Mouse (Mus musculus): ENCODE data around the gene Zmynd12. TPM values are rescaled to one million over a fixed set of nuclear protein-coding genes. Genes with fewer than 3 reads are reported as not detected.

Gene Zmynd12
- polyA plus RNA-seq (2014; fragmentation: Illumina TruSeq; extraction: RNeasy Lipid Tissue Mini Kit (QIAGEN cat#74804); ENCODE audit: low read depth, low replicate concordance) = not detected

DNA sequence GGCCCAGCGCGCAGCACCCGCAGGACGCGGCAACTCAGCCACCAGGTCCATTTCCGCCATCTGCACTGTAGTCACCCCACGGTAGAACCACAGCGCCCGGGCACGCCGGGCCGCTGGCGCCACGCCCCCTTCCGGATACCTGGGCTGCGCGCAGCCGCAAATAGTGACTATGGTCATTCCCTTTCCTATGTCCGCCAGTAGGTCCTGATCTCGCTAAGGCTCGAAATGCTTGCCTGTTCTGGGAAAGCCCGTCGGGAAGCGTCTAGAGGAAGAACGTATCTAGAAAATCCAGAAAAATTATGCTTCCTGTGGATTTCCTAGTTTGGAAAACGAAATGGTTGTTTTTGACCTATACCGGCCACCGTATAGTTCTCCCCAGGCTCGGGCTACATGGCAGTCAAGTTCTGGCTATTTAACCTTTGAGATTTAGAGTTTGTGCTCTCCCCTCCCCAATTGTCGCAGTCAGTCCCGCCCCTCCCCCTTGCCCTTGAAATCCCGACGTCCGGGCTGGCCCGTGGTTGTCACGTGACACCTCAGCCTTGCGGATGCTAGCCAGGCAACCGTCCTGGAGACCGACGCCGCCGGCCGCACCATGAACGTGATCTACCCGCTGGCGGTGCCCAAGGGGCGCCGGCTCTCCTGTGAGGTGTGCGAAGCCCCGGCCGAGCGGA, at the start of gene Zmynd12, which contains the start of gene Ppcs:
TSS of gene Zmynd12 (plus strand) at position 521 of the 671 bp plus-strand sequence.
TSS of gene Ppcs (minus strand) at position 127 of the 671 bp plus-strand sequence.

DNA sequence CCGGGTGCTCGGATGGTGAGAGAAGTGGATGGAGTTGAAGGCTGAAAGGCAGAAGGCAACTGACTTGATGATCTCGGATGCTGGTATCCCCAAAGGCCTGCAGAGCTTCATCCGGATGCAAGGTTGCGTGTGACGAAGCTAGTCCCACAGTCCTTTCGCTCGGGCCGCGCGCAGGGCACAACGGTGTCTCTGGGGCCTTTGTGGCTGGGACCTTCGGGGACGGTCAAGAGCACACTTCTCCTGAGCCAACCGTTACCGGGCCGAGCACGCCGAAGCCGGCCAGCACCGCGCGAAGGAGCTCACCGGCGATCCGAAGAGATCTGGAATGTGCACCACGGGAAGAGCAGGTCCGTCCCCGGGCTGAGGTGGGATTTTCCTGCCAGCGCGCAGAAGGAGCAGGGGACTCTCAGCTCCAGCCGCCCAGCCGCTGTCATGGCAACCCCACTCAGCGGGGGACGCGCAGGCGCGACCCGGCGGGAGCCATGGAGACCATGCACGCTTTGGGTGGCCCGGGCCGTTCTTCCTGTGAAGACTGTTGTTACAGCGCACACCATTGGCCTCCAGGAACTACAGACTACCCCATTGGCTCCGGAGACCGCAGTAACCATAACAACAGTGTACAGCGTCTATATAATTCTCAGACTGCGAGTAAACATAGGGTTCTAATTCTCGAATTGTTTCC, 7.4 kb upstream of the Zmynd12 start, which contains the start of gene Ccdc30:
TSS of gene Ccdc30 (minus strand) at position 450 of the 682 bp plus-strand sequence.

DNA sequence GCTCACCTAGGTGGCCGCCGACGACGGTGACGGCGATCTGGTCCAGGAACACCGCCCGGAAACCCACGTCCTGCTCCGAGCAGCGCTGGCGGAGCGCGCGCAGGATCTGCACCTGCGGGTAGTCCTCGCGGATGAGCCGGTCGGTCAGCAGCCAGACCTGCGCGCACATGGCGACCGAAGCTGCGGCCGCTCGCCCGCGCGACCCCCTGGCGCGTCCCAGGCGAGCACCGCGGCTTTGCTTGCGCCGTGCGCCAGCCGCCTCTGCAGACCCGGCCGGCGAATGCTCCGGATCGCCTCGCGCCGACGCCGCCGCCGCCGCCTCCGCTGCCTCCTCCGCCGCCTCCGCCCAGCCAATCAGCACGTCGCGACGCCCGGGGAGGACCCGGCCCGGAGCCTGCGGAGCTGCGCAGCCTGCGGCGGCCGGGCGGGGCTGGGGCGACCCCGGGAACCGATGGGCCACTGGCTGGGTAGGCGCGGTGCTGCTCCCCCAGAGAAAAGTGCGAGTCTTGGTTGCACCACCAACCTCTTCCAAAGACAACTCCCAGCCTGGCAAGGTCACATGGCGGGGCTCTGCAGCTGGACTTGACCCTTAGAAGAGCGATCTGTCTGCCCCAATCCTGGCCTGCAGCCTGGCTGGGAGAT, 69.8 kb downstream of the Zmynd12 start, which contains the start of gene Rimkla:
TSS of gene Rimkla (minus strand) at position 338 of the 642 bp plus-strand sequence.

Other genes with a start within 250 kb of the Zmynd12 start
- 0.73 TPM for gene Zfp691, start 248.6 kb upstream of the Zmynd12 start, polyA plus RNA-seq (2014; fragmentation: Illumina TruSeq; extraction: RNeasy Lipid Tissue Mini Kit (QIAGEN cat#74804); ENCODE audit: low read depth, low replicate concordance)
- 0.32 TPM for gene Ermap, start 232.8 kb upstream of the Zmynd12 start, polyA plus RNA-seq (2014; fragmentation: Illumina TruSeq; extraction: RNeasy Lipid Tissue Mini Kit (QIAGEN cat#74804); ENCODE audit: low read depth, low replicate concordance)
- gene Svbp, start 227.5 kb upstream of the Zmynd12 start, polyA plus RNA-seq (2014; fragmentation: Illumina TruSeq; extraction: RNeasy Lipid Tissue Mini Kit (QIAGEN cat#74804); ENCODE audit: low read depth, low replicate concordance) = 13.9 TPM
- not detected for gene Tmem269, start 204.6 kb upstream of the Zmynd12 start, polyA plus RNA-seq (2014; fragmentation: Illumina TruSeq; extraction: RNeasy Lipid Tissue Mini Kit (QIAGEN cat#74804); ENCODE audit: low read depth, low replicate concordance)
- gene AU022252, start 190.1 kb upstream of the Zmynd12 start, polyA plus RNA-seq (2014; fragmentation: Illumina TruSeq; extraction: RNeasy Lipid Tissue Mini Kit (QIAGEN cat#74804); ENCODE audit: low read depth, low replicate concordance) = 7.1 TPM
- gene P3h1, start 189.9 kb upstream of the Zmynd12 start, polyA plus RNA-seq (2014; fragmentation: Illumina TruSeq; extraction: RNeasy Lipid Tissue Mini Kit (QIAGEN cat#74804); ENCODE audit: low read depth, low replicate concordance) = 7.9 TPM
- gene Cldn19, start 167.4 kb upstream of the Zmynd12 start, polyA plus RNA-seq (2014; fragmentation: Illumina TruSeq; extraction: RNeasy Lipid Tissue Mini Kit (QIAGEN cat#74804); ENCODE audit: low read depth, low replicate concordance) = not detected
- 625 TPM for gene Ybx1, start 128.2 kb upstream of the Zmynd12 start, polyA plus RNA-seq (2014; fragmentation: Illumina TruSeq; extraction: RNeasy Lipid Tissue Mini Kit (QIAGEN cat#74804); ENCODE audit: low read depth, low replicate concordance)
- 31.6 TPM for gene Ppih, start 102.3 kb upstream of the Zmynd12 start, polyA plus RNA-seq (2014; fragmentation: Illumina TruSeq; extraction: RNeasy Lipid Tissue Mini Kit (QIAGEN cat#74804); ENCODE audit: low read depth, low replicate concordance)
- not detected for gene Ccdc30, start 7.3 kb upstream of the Zmynd12 start, polyA plus RNA-seq (2014; fragmentation: Illumina TruSeq; extraction: RNeasy Lipid Tissue Mini Kit (QIAGEN cat#74804); ENCODE audit: low read depth, low replicate concordance)
- gene Ppcs, start 394 bp upstream of the Zmynd12 start, polyA plus RNA-seq (2014; fragmentation: Illumina TruSeq; extraction: RNeasy Lipid Tissue Mini Kit (QIAGEN cat#74804); ENCODE audit: low read depth, low replicate concordance) = 31.7 TPM
- gene Rimkla, start 69.8 kb downstream of the Zmynd12 start, polyA plus RNA-seq (2014; fragmentation: Illumina TruSeq; extraction: RNeasy Lipid Tissue Mini Kit (QIAGEN cat#74804); ENCODE audit: low read depth, low replicate concordance) = 3.3 TPM
- gene Foxj3, start 114.2 kb downstream of the Zmynd12 start, polyA plus RNA-seq (2014; fragmentation: Illumina TruSeq; extraction: RNeasy Lipid Tissue Mini Kit (QIAGEN cat#74804); ENCODE audit: low read depth, low replicate concordance) = 56.1 TPM
- 5.0 TPM for gene Frg2f1, start 116.7 kb downstream of the Zmynd12 start, polyA plus RNA-seq (2014; fragmentation: Illumina TruSeq; extraction: RNeasy Lipid Tissue Mini Kit (QIAGEN cat#74804); ENCODE audit: low read depth, low replicate concordance)
- gene Guca2a, start 214.9 kb downstream of the Zmynd12 start, polyA plus RNA-seq (2014; fragmentation: Illumina TruSeq; extraction: RNeasy Lipid Tissue Mini Kit (QIAGEN cat#74804); ENCODE audit: low read depth, low replicate concordance) = 35.1 TPM
- gene Guca2b, start 236.1 kb downstream of the Zmynd12 start, polyA plus RNA-seq (2014; fragmentation: Illumina TruSeq; extraction: RNeasy Lipid Tissue Mini Kit (QIAGEN cat#74804); ENCODE audit: low read depth, low replicate concordance) = 3.7 TPM